Mouse (Mus musculus) MEL (cell line): ENCODE data around the gene Card11. TPM values are rescaled to one million over a fixed set of nuclear protein-coding genes. Genes with fewer than 3 reads are reported as not detected.

Experiments used
- DNase-seq: peaks from one replicate; pipeline ENCODE4 v3.0.0; 2011; ENCODE audit warnings: low read depth, low spot score
- H3K27ac ChIP-seq: 2 replicates; pipeline ENCODE4 v1.5.1; 2012; ENCODE audit warnings: low read depth, mild to moderate bottlenecking, control low read depth, low read length, moderate library complexity; ENCODE audit not compliant: control insufficient read depth
- H3K27me3 ChIP-seq, 2 experiments: fragments of 150-350 bp in 1 of 2; sonication (generic) in 1 of 2; 2 replicates each; pipeline ENCODE4 v1.6.1; 2012; ENCODE audit warnings: low read length in 2 of 2, mild to moderate bottlenecking in 2 of 2, improper control_type of control experiment in 1 of 2, moderate library complexity in 1 of 2; ENCODE audit not compliant: insufficient read depth in 2 of 2, control insufficient read depth in 1 of 2
- H3K36me3 ChIP-seq, 2 experiments: 2 replicates each; pipeline ENCODE4 v1.6.1; 2012 to 2014; ENCODE audit warnings: low read length in 2 of 2, improper control_type of control experiment in 1 of 2, inconsistent platforms in 1 of 2, mild to moderate bottlenecking in 1 of 2; ENCODE audit not compliant: insufficient read depth in 2 of 2, control insufficient read depth in 1 of 2
- H3K4me1 ChIP-seq, 2 experiments: fragments of 150-350 bp in 1 of 2; sonication (generic) in 1 of 2; 2 replicates each; pipeline ENCODE4 v1.6.1; 2012; ENCODE audit warnings: low read length in 2 of 2, improper control_type of control experiment in 1 of 2, mild to moderate bottlenecking in 1 of 2; ENCODE audit not compliant: insufficient read depth in 2 of 2, control insufficient read depth in 1 of 2
- H3K4me3 ChIP-seq, 2 experiments: fragments of 150-350 bp in 1 of 2; sonication (generic) in 1 of 2; 2 replicates each; pipeline ENCODE4 v1.5.1; 2012; ENCODE audit warnings: low read depth in 2 of 2, low read length in 2 of 2, mild to moderate bottlenecking in 2 of 2, moderate library complexity in 2 of 2, control low read depth in 1 of 2, improper control_type of control experiment in 1 of 2; ENCODE audit not compliant: control insufficient read depth in 1 of 2, insufficient read depth in 1 of 2
- H3K79me2 ChIP-seq: 2 replicates; pipeline ENCODE4 v1.6.1; 2012; ENCODE audit warnings: mild to moderate bottlenecking, low read length, moderate library complexity; ENCODE audit not compliant: control insufficient read depth, poor library complexity, insufficient read depth
- H3K9ac ChIP-seq: 2 replicates; pipeline ENCODE4 v1.6.1; 2012; ENCODE audit warnings: low read depth, mild to moderate bottlenecking, control low read depth, low read length, moderate library complexity; ENCODE audit not compliant: control insufficient read depth, poor library complexity, severe bottlenecking
- H3K9me3 ChIP-seq: fragments of 150-350 bp; sonication (generic); replicated peaks from 2 replicates; pipeline ENCODE4 v1.6.1; 2012; ENCODE audit warnings: mild to moderate bottlenecking, low read length, improper control_type of control experiment, moderate library complexity; ENCODE audit not compliant: insufficient read depth
- CHD1 ChIP-seq: IDR thresholded peaks from 2 replicates; pipeline ENCODE4 v1.6.1; 2012; ENCODE audit warnings: low read depth, mild to moderate bottlenecking, inconsistent platforms, low read length, improper control_type of control experiment
- EP300 ChIP-seq, 2 experiments: IDR thresholded peaks; 2 replicates each; pipeline ENCODE4 v1.6.1; 2011; ENCODE audit warnings: improper control_type of control experiment in 2 of 2, low read length in 2 of 2, low read depth in 1 of 2, mild to moderate bottlenecking in 1 of 2
- GATA1 ChIP-seq: IDR thresholded peaks from 2 replicates; pipeline ENCODE4 v1.6.1; 2011; ENCODE audit warnings: low read depth, low read length, improper control_type of control experiment
- JUND ChIP-seq: IDR thresholded peaks from 2 replicates; pipeline ENCODE4 v1.6.1; 2011; ENCODE audit warnings: low read depth, mild to moderate bottlenecking, improper control_type of control experiment, low read length
- MEF2A ChIP-seq: IDR thresholded peaks from 2 replicates; pipeline ENCODE4 v1.6.1; 2014; ENCODE audit warnings: low read depth, mild to moderate bottlenecking, inconsistent platforms, low read length, improper control_type of control experiment; ENCODE audit not compliant: poor library complexity, insufficient replicate concordance, severe bottlenecking; ENCODE audit errors: extremely low read depth
- MXI1 ChIP-seq: IDR thresholded peaks from 2 replicates; pipeline ENCODE4 v1.6.1; 2011; ENCODE audit warnings: mild to moderate bottlenecking, low read depth, low read length, improper control_type of control experiment
- MYB ChIP-seq: IDR thresholded peaks from 2 replicates; pipeline ENCODE4 v1.6.1; 2011; ENCODE audit warnings: mild to moderate bottlenecking, low read depth, low read length, improper control_type of control experiment
- NELFE ChIP-seq: IDR thresholded peaks from 2 replicates; pipeline ENCODE4 v1.6.1; 2011; ENCODE audit warnings: low read depth, low read length, improper control_type of control experiment
- NRF1 ChIP-seq: IDR thresholded peaks from 2 replicates; pipeline ENCODE4 v1.6.1; 2014; ENCODE audit warnings: low read depth, mild to moderate bottlenecking, inconsistent platforms, low read length, improper control_type of control experiment, moderate library complexity; ENCODE audit not compliant: poor library complexity, insufficient read depth, severe bottlenecking
- POLR2AphosphoS2 ChIP-seq: IDR thresholded peaks from 2 replicates; pipeline ENCODE4 v1.6.1; 2011; ENCODE audit warnings: low read length, improper control_type of control experiment
- POLR2AphosphoS5 ChIP-seq: IDR thresholded peaks from 2 replicates; pipeline ENCODE4 v1.6.1; 2012; ENCODE audit warnings: low read depth, borderline replicate concordance, mild to moderate bottlenecking, inconsistent platforms, low read length, moderate library complexity, mixed read lengths
- RAD21 ChIP-seq: IDR thresholded peaks from 2 replicates; pipeline ENCODE4 v1.6.1; 2011; ENCODE audit warnings: mild to moderate bottlenecking, low read depth, low read length, improper control_type of control experiment
- RCOR1 ChIP-seq: IDR thresholded peaks from 2 replicates; pipeline ENCODE4 v1.6.1; 2012; ENCODE audit warnings: low read depth, mild to moderate bottlenecking, inconsistent platforms, low read length, improper control_type of control experiment
- SIN3A ChIP-seq: IDR thresholded peaks from 2 replicates; pipeline ENCODE4 v1.6.1; 2012; ENCODE audit warnings: low read length, improper control_type of control experiment, inconsistent platforms
- TAL1 ChIP-seq: IDR thresholded peaks from 2 replicates; pipeline ENCODE4 v1.6.1; 2012; ENCODE audit warnings: mild to moderate bottlenecking, inconsistent platforms, low read length, moderate library complexity, mixed read lengths
- UBTF ChIP-seq: IDR thresholded peaks from 2 replicates; pipeline ENCODE4 v1.6.1; 2012; ENCODE audit warnings: low read depth, mild to moderate bottlenecking, inconsistent platforms, low read length, improper control_type of control experiment, moderate library complexity, borderline replicate concordance; ENCODE audit not compliant: insufficient read depth
- USF1 ChIP-seq: IDR thresholded peaks from 2 replicates; pipeline ENCODE4 v1.6.1; 2014; ENCODE audit warnings: low read depth, mild to moderate bottlenecking, inconsistent platforms, low read length, improper control_type of control experiment, moderate library complexity
- ZKSCAN1 ChIP-seq: IDR thresholded peaks from 2 replicates; pipeline ENCODE4 v1.6.1; 2012; ENCODE audit warnings: low read depth, mild to moderate bottlenecking, inconsistent platforms, low read length, improper control_type of control experiment, moderate library complexity
- polyA plus RNA-seq, 2 experiments: library from polyadenylated mRNA; stranded (reverse) in 1 of 2; unstranded in 1 of 2; fragments of >175 nt in 1 of 2; fragments of >200 nt in 1 of 2; gene quantifications; 2 replicates each; pipeline versions ENCODE4 v1.2.1 to v1.2.4; 2012; ENCODE audit warnings: low replicate concordance in 2 of 2, low read depth in 1 of 2; ENCODE audit not compliant: insufficient read length in 2 of 2, insufficient read depth in 1 of 2, missing spikeins in 1 of 2
- total RNA-seq: library from RNA; depleted of rRNA; stranded (reverse); fragments of 300-350 nt; gene quantifications from 2 replicates; pipeline ENCODE4 v1.2.3, GENCODE M21; 2012

Card11 gene
- total and polyA plus RNA-seq, 3 experiments = not detected

DNA sequence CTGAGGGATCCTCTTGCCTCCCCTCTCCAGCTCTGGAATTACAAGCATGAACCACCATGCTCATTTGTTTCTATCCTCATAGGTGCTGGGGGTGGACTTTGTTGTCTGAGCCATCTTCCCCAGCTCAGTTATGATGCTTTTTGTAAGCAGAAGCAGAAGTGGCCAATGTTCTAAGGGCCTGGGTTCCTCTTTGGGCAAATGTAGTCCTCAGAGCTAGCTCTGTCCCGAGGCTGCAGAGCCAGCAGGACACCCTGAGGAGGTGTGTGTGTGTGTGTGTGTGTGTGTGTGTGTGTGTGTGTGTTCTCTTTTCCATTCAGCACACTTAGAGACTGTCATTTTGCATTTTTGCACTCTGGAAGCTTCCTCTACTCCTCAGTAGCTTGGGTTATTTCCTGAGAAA lies 38.0 kb upstream of the Card11 start:
- H3K36me3 ChIP-seq = no peaks in the 10 kb centered on the region
- H3K9ac ChIP-seq = no peak overlapping the region
- no peak for DNase-seq
- no peaks in the 10 kb centered on the region for H3K27me3 ChIP-seq
- H3K79me2 ChIP-seq = no peaks in the 10 kb centered on the region
- no peaks in the 10 kb centered on the region for H3K4me1 ChIP-seq
- no peak overlapping the region for H3K27ac ChIP-seq
- H3K9me3 ChIP-seq = no peaks in the 10 kb centered on the region
- no peak overlapping the region for H3K4me3 ChIP-seq
- no peak for TF ChIP-seq CHD1
- no peak for TF ChIP-seq USF1
- no peak for TF ChIP-seq JUND

DNA sequence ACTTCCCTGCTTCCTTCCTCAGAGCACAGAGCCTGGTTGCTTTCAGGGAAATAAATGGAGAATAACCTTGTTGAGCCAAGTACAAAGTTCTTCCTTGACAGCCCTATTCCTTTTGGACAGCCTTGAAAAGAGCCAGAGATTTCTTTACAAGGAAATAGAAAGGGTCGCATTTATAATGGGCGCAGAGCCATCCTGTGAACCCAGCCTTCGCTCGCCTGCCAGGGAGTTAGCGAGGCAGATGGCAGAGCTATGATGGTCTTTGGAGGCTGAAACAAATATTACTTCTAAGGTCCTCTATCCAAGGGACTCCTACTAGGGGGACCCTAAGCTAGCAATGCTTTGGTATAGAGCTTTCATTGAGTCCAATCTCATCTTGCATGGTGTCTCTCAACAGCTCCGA lies 35.0 kb upstream of the Card11 start:
- Histone ChIP-seq H3K4me3 (no peak overlapping the region), H3K27me3 (no peaks in the 10 kb centered on the region), H3K4me1 (no peaks in the 10 kb centered on the region), H3K9ac (no peak overlapping the region), H3K79me2 (no peaks in the 10 kb centered on the region), H3K36me3 (no peaks in the 10 kb centered on the region), H3K9me3 (no peaks in the 10 kb centered on the region), H3K27ac (no peak overlapping the region)
- TF ChIP-seq GATA1 = no peak
- TF ChIP-seq TAL1 = no peak
- TF ChIP-seq POLR2AphosphoS2 = no peak
- no peak for TF ChIP-seq EP300 (IDR thresholded peaks at IDR 0.05; ENCODE audit: low read depth in 1 of 2, low read length in 2 of 2)
- no peak for TF ChIP-seq MEF2A
- TF ChIP-seq NRF1 = no peak
- TF ChIP-seq MXI1 = no peak
- no peak for TF ChIP-seq RAD21
- no peak for TF ChIP-seq NELFE
- no peak for TF ChIP-seq RCOR1
- TF ChIP-seq SIN3A = no peak
- no peak for TF ChIP-seq POLR2AphosphoS5
- no peak for TF ChIP-seq ZKSCAN1
- TF ChIP-seq UBTF = no peak
- no peak for TF ChIP-seq MYB
- no peak for DNase-seq
